ENCODE assay signal across 1 mouse cellular context in genomic region chr6:128425046-128425445, GRCm38 (mm10).
TF ChIP-seq lines count a peak whose summit lies in the region.

No protein-coding gene starts in this region.

TF ChIP-seq in MEL, 35 proteins besides CTCF, POLR2A, EP300 and RAD21:
- TF ChIP-seq USF2 (IDR thresholded peaks at IDR 0.05; ENCODE audit: borderline replicate concordance in 1 of 2, insufficient read depth in 1 of 2, low read depth in 1 of 2, low read length in 2 of 2) (no peak), ZNF384 (IDR thresholded peaks at IDR 0.05; ENCODE audit: low read depth, low read length) (no peak), CHD2 (IDR thresholded peaks at IDR 0.05; ENCODE audit: low read length) (no peak), CHD1 (IDR thresholded peaks at IDR 0.05; ENCODE audit: low read depth, low read length) (no peak), JUND (IDR thresholded peaks at IDR 0.05; ENCODE audit: low read depth, low read length) (no peak), MAX (IDR thresholded peaks at IDR 0.05; ENCODE audit: low read length) (no peak), UBTF (IDR thresholded peaks at IDR 0.05; ENCODE audit: borderline replicate concordance, insufficient read depth, low read depth, low read length) (no peak), TAL1 (IDR thresholded peaks at IDR 0.05; ENCODE audit: low read length) (no peak), RCOR1 (IDR thresholded peaks at IDR 0.05; ENCODE audit: low read depth, low read length) (no peak), MAZ (IDR thresholded peaks at IDR 0.05; ENCODE audit: low read depth, low read length) (no peak), NELFE (IDR thresholded peaks at IDR 0.05; ENCODE audit: low read depth, low read length) (no peak), MYC (IDR thresholded peaks at IDR 0.05; ENCODE audit: low read depth, low read length) (no peak), ELF1 (IDR thresholded peaks at IDR 0.05; ENCODE audit: low read depth, low read length) (no peak), E2F4 (IDR thresholded peaks at IDR 0.05; ENCODE audit: borderline replicate concordance, low read depth, low read length) (no peak), MAFK (IDR thresholded peaks at IDR 0.05; ENCODE audit: borderline replicate concordance, low read depth, low read length) (no peak), TBP (IDR thresholded peaks at IDR 0.05; ENCODE audit: low read depth, low read length) (no peak), POLR2AphosphoS5 (IDR thresholded peaks at IDR 0.05; ENCODE audit: borderline replicate concordance, low read depth, low read length) (no peak)
